Mouse (Mus musculus) small intestine, adult 2 months (tissue): ENCODE measurements around the gene Mill2.

Experiments
- CTCF ChIP-seq: fragments of 200-500 bp; IDR thresholded peaks from 2 replicates; pipeline ENCODE4 v1.5.1; 2012; ENCODE audit warnings: low read depth, mild to moderate bottlenecking, control low read depth, inconsistent platforms, low read length, moderate library complexity, mixed read lengths; ENCODE audit not compliant: insufficient replicate concordance, insufficient read length; ENCODE audit errors: extremely low read depth
- POLR2A ChIP-seq: fragments of 200-500 bp; IDR thresholded peaks from 2 replicates; pipeline ENCODE4 v1.6.1; 2012; ENCODE audit warnings: low read depth, mild to moderate bottlenecking, control low read depth, inconsistent platforms, low read length, moderate library complexity

- TF ChIP-seq CTCF, result peak; percentile 59
- TF ChIP-seq POLR2A, result no peak
Observed at GRCm38 (mm10) chr7:18896536-18896935, 56.8 kb downstream of the Mill2 start.
